9 mouse cellular contexts compared by ENCODE assay signal in the genomic region with DNA sequence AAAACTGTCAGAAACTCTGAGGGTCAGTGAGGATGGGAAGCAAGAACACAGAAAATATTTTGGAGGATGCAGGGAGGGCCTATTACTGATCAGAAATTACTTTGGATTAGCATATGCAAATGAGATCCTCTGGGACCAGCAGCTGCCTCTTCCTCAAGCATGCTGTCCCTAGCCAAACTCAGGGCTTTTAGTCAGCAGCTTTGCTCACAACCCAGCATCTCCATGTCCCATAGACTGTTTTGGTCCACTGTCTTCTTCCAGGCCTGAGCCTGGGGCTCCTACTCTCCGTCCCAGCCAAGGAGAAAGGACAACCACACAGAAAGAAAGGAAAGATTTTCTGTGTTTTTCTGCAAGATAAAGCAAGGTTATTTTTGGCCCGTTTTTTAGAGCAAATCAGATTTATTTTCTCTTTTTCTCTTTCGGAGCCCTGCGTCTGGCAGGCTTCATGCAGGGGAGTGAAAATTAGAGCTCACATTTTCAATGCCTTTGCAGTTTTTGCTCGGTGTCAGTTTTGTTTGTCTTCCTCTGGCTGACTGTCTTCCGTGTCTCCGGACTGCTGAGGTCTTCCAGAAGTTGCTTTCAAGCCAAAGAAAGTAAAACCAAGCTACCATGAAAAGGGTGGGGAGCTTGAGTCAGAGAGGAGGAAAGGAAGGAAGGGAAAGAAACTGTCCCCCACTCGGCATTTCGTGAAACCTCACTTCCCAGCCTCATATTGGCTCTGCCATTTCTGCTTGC.
DNase-seq lines count a peak whose midpoint lies in the region; ATAC-seq lines count a peak whose summit lies in the region.
"Had no signal": no experiment of that assay in that cellular context is flagged by ENCODE, and none has a peak within 500 bp of the region (broad histone marks: within the 10 kb centered on the region; RNA-seq: fewer than 3 reads in every experiment).

No protein-coding gene starts in this region.

- peak overlapping the region; percentile 67 for H3K27ac ChIP-seq in lung, embryonic 15.5 days
- H3K27ac ChIP-seq in forebrain, embryonic 14.5 days (ENCODE audit: low read depth, low read length), result no peak overlapping the region

- no peaks in the 10 kb centered on the region for H3K9me3 ChIP-seq in lung, embryonic 15.5 days
- H3K9me3 ChIP-seq in forebrain, embryonic 14.5 days (replicated peaks; ENCODE audit: control insufficient read depth, low read length), result no peaks in the 10 kb centered on the region

- 39% methylated on average over 9 of the region's 9 CpGs for WGBS in lung, embryonic 15.5 days
- WGBS in forebrain, embryonic 14.5 days, result 82% methylated on average over 9 of the region's 9 CpGs

- H3K9ac ChIP-seq in lung, embryonic 15.5 days, result no peak overlapping the region
- H3K9ac ChIP-seq in forebrain, embryonic 14.5 days (ENCODE audit: low read length), result no peak overlapping the region

- H3K4me2 ChIP-seq in lung, embryonic 15.5 days, result no peak overlapping the region
- no peak overlapping the region for H3K4me2 ChIP-seq in forebrain, embryonic 14.5 days (ENCODE audit: low read length)

- H3K4me3 ChIP-seq in lung, embryonic 15.5 days, result no peak overlapping the region
- no peak overlapping the region for H3K4me3 ChIP-seq in forebrain, embryonic 14.5 days (ENCODE audit: low read depth, low read length)
- H3K4me3 ChIP-seq: megakaryocyte, embryonic 14.5 days had no signal

- H3K36me3 ChIP-seq in lung, embryonic 15.5 days, result no peaks in the 10 kb centered on the region
- H3K36me3 ChIP-seq in forebrain, embryonic 14.5 days (ENCODE audit: control insufficient read depth, insufficient read depth, low read length), result no peaks in the 10 kb centered on the region
- H3K36me3 ChIP-seq: G1E had no signal

- ATAC-seq in lung, embryonic 15.5 days (ENCODE audit: borderline replicate concordance, extremely low read depth, low FRiP score, low TSS enrichment), result no peak
- peak; percentile 63; the same call in 1 of the 2 replicates for ATAC-seq in forebrain, embryonic 14.5 days
- no peak for ATAC-seq in erythroid progenitor cell, adult 5-6 weeks (replicated peaks; ENCODE audit: low FRiP score, poor library complexity, severe bottlenecking)

- no peak for DNase-seq in lung, adult 18-20 months
- peak; percentile 6 for DNase-seq in forebrain, embryonic 14.5 days (ENCODE audit: low spot score)
- peak; percentile 10 for DNase-seq in heart, postnatal 4 days
- peak; percentile 4 for DNase-seq in ovary, postnatal 36 days (ENCODE audit: low spot score)
- no peak for DNase-seq in cerebellum, adult 18-20 months

- no peaks in the 10 kb centered on the region for H3K27me3 ChIP-seq in lung, embryonic 15.5 days
- no peaks in the 10 kb centered on the region for H3K27me3 ChIP-seq in forebrain, embryonic 14.5 days (replicated peaks; ENCODE audit: control insufficient read depth, insufficient read depth, low read length)
- H3K27me3 ChIP-seq: megakaryocyte, embryonic 14.5 days had no signal

- H3K4me1 ChIP-seq in lung, embryonic 15.5 days, result peaks cover 15% of the 10 kb centered on the region; the same call in 1 of the 2 replicates
- H3K4me1 ChIP-seq in forebrain, embryonic 14.5 days (ENCODE audit: control insufficient read depth, insufficient read depth, low read length), result no peaks in the 10 kb centered on the region
- H3K4me1 ChIP-seq: megakaryocyte, embryonic 14.5 days had no signal

Comparison
In these comparisons a context has a peak if more than half of its experiments do, and no peak if none do; other contexts are left out.
1. DNase-seq: peak in forebrain, embryonic 14.5 days (single experiment), heart, postnatal 4 days (single experiment) and ovary, postnatal 36 days (single experiment); none in lung, adult 18-20 months (0 of 2) and cerebellum, adult 18-20 months (0 of 2).